Mouse (Mus musculus): ENCODE results near the gene Nfatc2ip. TPM values are rescaled to one million over a fixed set of nuclear protein-coding genes. Genes with fewer than 3 reads are reported as not detected.

The Nfatc2ip gene
- polyA plus RNA-seq, 1 experiment from 2014 or later, result 1.4 TPM

DNA sequence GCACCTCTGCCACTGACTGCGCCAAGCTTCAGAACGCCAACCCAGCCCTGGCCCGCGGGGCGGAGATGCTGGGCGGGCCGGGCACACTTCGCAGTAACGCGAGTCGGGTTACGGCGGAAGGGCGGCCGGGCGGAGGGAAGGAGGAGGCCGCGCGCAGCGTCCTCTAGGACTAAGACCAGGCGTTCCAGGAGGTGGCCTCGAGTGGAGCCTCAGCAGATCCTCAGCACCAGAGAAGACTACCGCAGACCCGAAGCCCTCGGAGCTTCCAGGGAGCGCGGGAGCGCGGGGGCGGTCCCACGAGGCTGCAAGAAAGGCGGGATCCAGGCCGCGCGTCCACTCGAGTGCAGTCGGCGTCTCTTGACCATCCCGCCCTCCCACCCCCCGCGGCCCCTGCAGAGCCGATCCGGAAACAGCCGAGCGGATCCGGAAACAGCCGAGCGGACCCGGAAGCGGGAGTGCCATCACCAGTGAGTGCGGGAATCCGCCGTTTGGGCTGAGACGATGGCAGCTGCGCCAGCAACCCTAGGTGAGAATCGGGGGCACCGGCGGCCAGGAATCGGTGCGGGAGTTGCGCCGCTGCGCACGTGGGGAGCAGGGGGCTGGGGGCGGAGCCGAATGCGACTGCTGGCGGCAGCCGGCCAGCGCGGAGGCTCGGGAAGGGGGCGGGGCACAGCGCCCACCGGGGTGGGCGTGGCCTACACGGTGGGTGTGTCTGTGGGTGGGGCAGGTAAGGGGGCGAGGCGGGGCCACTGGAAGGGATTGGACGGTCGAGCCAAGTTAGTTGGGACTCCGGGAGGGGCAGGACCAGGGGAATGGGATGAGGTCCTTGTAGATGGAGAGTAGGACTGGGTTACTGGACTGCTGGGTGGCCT lies 32.3 kb upstream of the Nfatc2ip start, which contains the start of gene Rabep2:
Rabep2 (plus strand) TSS at position 129 of the 872 bp plus-strand sequence.
- Histone ChIP-seq H3K4me3 (peak within 1 kb of the TSS; percentile 75), H3K4me1 (replicated peaks) (peaks cover 21% of the 10 kb centered on the region), H3K36me3 (peaks cover 13% of the 10 kb centered on the region), H3K27me3 (no peaks in the 10 kb centered on the region), H3K9me3 (replicated peaks) (no peaks in the 10 kb centered on the region), H3K4me2 (peak within 1 kb of the TSS; percentile 95), H3K27ac (peak within 1 kb of the TSS; percentile 92), H3K9ac (peak within 1 kb of the TSS; percentile 84)
- ATAC-seq (replicated peaks; ENCODE audit: insufficient number of reproducible peaks, insufficient read depth, low FRiP score, low read depth), result peak; percentile 91
- whole genome bisulfite sequencing, result under 1% methylated on average over 75 of the region's 82 CpGs

DNA sequence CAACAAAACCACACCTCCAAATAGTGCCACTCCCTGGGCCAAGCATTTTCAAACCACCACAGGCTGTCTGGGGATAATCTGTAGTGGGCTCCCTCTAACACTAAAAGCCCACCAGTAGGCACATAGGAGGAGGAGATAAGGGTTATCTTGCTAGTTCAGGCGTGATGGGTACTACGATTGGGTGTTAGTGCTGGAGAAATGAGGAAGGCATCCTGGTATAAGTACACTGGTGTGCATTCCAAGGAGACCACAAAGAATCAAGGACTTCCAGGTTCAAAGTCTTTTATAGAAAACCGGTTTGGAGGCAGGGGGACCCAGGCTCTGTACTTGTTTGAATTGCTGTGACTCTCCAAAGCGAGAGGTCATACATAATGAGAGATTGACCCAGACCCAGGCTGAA lies 31.6 kb upstream of the Nfatc2ip start:
- no peaks in the 10 kb centered on the region for H3K27me3 ChIP-seq
- peak overlapping the region; percentile 92 for H3K27ac ChIP-seq
- H3K9me3 ChIP-seq (replicated peaks), result no peaks in the 10 kb centered on the region
- peaks cover 21% of the 10 kb centered on the region for H3K4me1 ChIP-seq (replicated peaks)
- H3K4me3 ChIP-seq, result peak overlapping the region; percentile 75
- WGBS, result 19% methylated on average over 4 of the region's 4 CpGs
- H3K4me2 ChIP-seq, result peak overlapping the region; percentile 95
- H3K9ac ChIP-seq, result peak overlapping the region; percentile 84
- H3K36me3 ChIP-seq, result peaks cover 11% of the 10 kb centered on the region; the same call in 1 of the 2 replicates
- ATAC-seq (replicated peaks; ENCODE audit: insufficient number of reproducible peaks, insufficient read depth, low FRiP score, low read depth), result no peak

DNA sequence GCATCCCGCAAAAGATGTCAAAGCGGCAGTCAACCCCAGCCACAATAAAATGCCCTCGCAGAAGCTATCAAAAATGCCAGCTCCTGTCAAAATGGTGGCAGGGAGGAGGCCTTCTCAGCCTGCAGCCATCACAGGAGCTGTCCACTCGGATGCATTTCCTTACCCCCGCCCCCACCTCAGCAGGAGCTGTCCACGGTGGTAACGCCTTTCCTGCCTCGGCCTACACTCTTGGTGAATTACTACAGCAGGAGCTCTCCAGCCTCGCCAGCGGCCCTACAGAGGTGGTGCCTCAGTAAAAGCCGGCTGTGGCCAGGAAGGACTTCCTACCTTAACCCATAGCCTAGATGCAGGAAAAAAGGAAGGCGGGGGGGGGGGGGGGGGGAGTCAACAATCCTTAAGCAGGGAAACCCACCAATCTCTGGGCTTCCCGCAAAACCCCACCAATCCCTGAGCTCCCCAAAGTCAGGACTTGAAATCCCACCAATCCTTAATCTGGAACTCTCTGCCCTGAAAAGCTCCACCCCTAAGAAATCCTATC lies 30.9 kb upstream of the Nfatc2ip start:
- no peaks in the 10 kb centered on the region for H3K9me3 ChIP-seq (replicated peaks)
- H3K36me3 ChIP-seq, result peaks cover 6% of the 10 kb centered on the region; the same call in 1 of the 2 replicates
- no peak overlapping the region for H3K4me3 ChIP-seq
- no peak overlapping the region for H3K4me2 ChIP-seq
- ATAC-seq (replicated peaks; ENCODE audit: insufficient number of reproducible peaks, insufficient read depth, low FRiP score, low read depth), result no peak
- H3K27me3 ChIP-seq, result no peaks in the 10 kb centered on the region
- H3K27ac ChIP-seq, result no peak overlapping the region
- 42% methylated on average over 12 of the region's 13 CpGs for WGBS
- H3K9ac ChIP-seq, result no peak overlapping the region
- peaks cover 21% of the 10 kb centered on the region for H3K4me1 ChIP-seq (replicated peaks)

DNA sequence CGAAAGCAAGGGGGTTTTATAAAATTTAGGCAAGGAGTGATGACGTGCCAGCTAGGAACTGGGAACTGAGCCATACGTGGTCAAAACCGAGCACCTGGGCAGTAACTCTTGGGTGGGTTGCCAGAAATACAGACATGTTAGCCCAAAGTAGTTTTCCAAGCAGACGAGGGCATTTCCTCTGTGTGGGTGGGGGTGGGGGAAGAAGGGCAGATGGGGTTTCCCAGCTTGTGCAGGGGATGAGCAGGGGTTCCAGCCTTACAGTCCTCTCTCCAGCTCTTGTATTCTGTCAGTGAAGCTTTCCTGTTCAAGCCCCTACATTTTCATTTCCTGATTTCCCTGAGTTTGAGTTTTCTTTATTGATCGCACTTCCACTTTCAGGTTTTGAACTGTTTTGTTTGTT lies 27.6 kb upstream of the Nfatc2ip start:
- no peak for ATAC-seq (replicated peaks; ENCODE audit: insufficient number of reproducible peaks, insufficient read depth, low FRiP score, low read depth)
- no peak overlapping the region for H3K9ac ChIP-seq
- H3K9me3 ChIP-seq (replicated peaks), result no peaks in the 10 kb centered on the region; the same call in 1 of the 2 replicates
- no peak overlapping the region for H3K27ac ChIP-seq
- peaks cover 11% of the 10 kb centered on the region for H3K4me1 ChIP-seq (replicated peaks)
- no peaks in the 10 kb centered on the region for H3K36me3 ChIP-seq
- no peaks in the 10 kb centered on the region for H3K27me3 ChIP-seq
- no peak overlapping the region for H3K4me3 ChIP-seq
- 74% methylated on average over 6 of the region's 6 CpGs for WGBS
- H3K4me2 ChIP-seq, result no peak overlapping the region

DNA sequence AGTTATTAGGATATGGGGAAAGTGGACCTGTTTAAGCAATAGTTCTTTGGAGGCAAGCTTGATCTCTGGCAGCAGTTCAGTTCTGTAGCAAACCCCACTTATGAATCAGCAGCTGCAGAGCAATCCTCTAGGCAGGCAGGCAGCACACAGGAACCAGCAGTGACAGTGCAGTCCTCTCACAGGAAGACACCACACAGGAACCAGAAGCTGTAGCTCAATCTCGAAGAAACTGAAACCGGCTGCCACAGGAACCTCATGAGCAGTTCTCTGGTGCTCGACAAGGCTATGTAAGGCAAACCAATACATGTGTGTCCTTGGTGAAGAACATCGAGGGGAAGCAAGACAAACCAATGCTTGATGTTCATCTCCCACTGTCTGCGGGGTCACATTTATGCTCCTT lies 25.2 kb upstream of the Nfatc2ip start:
- no peak for ATAC-seq (replicated peaks; ENCODE audit: insufficient number of reproducible peaks, insufficient read depth, low FRiP score, low read depth)
- no peaks in the 10 kb centered on the region for H3K36me3 ChIP-seq
- no peak overlapping the region for H3K4me3 ChIP-seq
- H3K9me3 ChIP-seq (replicated peaks), result no peaks in the 10 kb centered on the region; the same call in 1 of the 2 replicates
- 79% methylated on average over 5 of the region's 5 CpGs for WGBS
- H3K27ac ChIP-seq, result no peak overlapping the region
- H3K9ac ChIP-seq, result no peak overlapping the region
- no peak overlapping the region for H3K4me2 ChIP-seq
- no peaks in the 10 kb centered on the region for H3K4me1 ChIP-seq (replicated peaks)
- H3K27me3 ChIP-seq, result no peaks in the 10 kb centered on the region

DNA sequence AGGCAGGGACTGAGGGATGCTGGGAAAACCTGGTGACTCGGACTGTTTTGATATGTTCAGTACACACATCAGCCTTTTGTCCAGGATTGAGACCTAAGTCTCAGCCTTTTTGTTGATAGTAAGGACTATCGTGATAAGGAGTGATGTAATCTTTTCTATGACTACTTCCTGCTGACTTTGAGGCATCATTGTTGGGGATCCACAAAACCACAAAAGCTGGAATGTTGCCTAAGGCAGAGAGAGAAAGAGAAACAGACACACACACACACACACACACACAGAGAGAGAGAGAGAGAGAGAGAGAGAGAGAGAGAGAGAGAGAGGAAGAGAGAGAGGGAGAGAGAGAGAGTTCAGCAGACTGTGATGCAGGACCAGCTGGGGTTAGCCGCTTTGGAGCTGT lies 22.0 kb upstream of the Nfatc2ip start:
- Histone ChIP-seq H3K4me3 (no peak overlapping the region), H3K4me2 (no peak overlapping the region), H3K27me3 (no peaks in the 10 kb centered on the region), H3K9me3 (replicated peaks) (no peaks in the 10 kb centered on the region; the same call in 1 of the 2 replicates), H3K36me3 (no peaks in the 10 kb centered on the region), H3K27ac (no peak overlapping the region), H3K4me1 (replicated peaks) (no peaks in the 10 kb centered on the region), H3K9ac (no peak overlapping the region)
- no peak for ATAC-seq (replicated peaks; ENCODE audit: insufficient number of reproducible peaks, insufficient read depth, low FRiP score, low read depth)
- 43% methylated on average over 3 of the region's 3 CpGs for WGBS

DNA sequence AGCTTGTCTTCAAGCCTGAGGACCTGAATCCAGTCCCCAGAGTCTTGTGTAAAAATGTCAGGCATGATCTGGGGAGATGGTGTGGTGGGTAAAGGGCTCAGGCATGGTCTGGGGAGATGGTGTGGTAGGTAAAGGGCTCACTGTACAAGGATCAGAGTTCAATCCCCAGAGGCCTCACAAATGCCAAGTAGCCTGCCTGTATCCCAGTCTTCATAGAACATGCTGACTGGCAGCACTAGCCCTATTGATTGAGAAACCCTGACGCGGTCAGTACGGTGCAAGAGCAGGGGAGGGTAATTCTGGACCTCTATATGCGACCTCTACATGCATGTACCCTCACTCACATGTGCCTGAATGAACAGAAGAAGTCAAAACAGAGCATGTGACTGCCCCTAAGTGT lies 21.1 kb upstream of the Nfatc2ip start:
- WGBS, result 85% methylated on average over 4 of the region's 4 CpGs
- no peaks in the 10 kb centered on the region for H3K4me1 ChIP-seq (replicated peaks)
- H3K9ac ChIP-seq, result no peak overlapping the region
- H3K27me3 ChIP-seq, result no peaks in the 10 kb centered on the region
- H3K9me3 ChIP-seq (replicated peaks), result no peaks in the 10 kb centered on the region; the same call in 1 of the 2 replicates
- no peak overlapping the region for H3K4me3 ChIP-seq
- H3K27ac ChIP-seq, result no peak overlapping the region
- no peaks in the 10 kb centered on the region for H3K36me3 ChIP-seq
- ATAC-seq (replicated peaks; ENCODE audit: insufficient number of reproducible peaks, insufficient read depth, low FRiP score, low read depth), result no peak
- H3K4me2 ChIP-seq, result no peak overlapping the region

DNA sequence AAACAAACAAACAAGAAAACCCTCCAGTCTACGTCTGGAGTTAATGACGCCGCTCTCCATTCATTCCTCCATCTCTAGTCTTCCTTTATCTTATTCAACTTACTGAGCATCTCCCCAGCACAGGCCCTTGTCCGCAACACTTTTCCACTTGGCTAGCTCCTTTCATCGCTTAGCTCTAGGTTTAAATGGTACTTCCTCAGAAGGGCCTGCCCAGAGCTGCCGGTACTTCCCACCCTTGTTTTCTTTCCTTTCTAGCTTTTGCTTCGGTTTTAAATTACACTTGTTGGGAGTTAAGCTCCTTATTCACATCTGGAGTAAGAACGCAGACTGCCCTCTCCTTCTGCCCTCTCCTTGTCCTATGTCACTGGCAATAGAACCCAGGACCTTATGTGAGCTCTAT lies 20.5 kb upstream of the Nfatc2ip start:
- H3K4me3 ChIP-seq, result no peak overlapping the region
- H3K36me3 ChIP-seq, result no peaks in the 10 kb centered on the region
- no peak overlapping the region for H3K27ac ChIP-seq
- no peak overlapping the region for H3K9ac ChIP-seq
- no peaks in the 10 kb centered on the region for H3K4me1 ChIP-seq (replicated peaks)
- H3K4me2 ChIP-seq, result no peak overlapping the region
- no peak for ATAC-seq (replicated peaks; ENCODE audit: insufficient number of reproducible peaks, insufficient read depth, low FRiP score, low read depth)
- H3K9me3 ChIP-seq (replicated peaks), result no peaks in the 10 kb centered on the region; the same call in 1 of the 2 replicates
- H3K27me3 ChIP-seq, result peaks cover 2% of the 10 kb centered on the region; the same call in 1 of the 2 replicates
- WGBS, result 51% methylated on average over 8 of the region's 8 CpGs

DNA sequence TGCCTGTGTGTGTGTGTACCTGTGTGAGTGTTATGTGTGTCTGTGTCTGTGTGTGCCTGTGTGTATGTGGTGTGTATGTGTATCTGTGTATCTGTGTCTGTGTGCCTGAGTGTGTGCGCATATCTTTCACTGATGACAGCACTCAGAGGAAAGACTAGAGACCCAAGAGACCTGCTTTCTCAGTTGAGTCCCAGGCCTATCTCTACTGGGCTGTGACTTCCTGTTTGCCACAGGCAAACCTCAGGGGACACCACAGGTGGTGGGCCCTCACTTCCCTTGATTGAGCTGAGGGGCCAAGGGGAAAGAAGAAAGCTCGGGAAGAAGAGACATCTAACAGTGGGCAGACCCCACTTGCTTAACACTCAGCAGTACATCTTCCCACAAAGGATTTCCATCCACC lies 20.1 kb upstream of the Nfatc2ip start:
- H3K4me2 ChIP-seq, result no peak overlapping the region
- H3K4me1 ChIP-seq (replicated peaks), result no peaks in the 10 kb centered on the region
- H3K36me3 ChIP-seq, result no peaks in the 10 kb centered on the region
- no peak for ATAC-seq (replicated peaks; ENCODE audit: insufficient number of reproducible peaks, insufficient read depth, low FRiP score, low read depth)
- no peaks in the 10 kb centered on the region; the same call in 1 of the 2 replicates for H3K9me3 ChIP-seq (replicated peaks)
- H3K27me3 ChIP-seq, result peaks cover 6% of the 10 kb centered on the region; the same call in 1 of the 2 replicates
- no peak overlapping the region for H3K9ac ChIP-seq
- WGBS, result 55% methylated on average over 2 of the region's 2 CpGs
- no peak overlapping the region for H3K4me3 ChIP-seq
- no peak overlapping the region for H3K27ac ChIP-seq

DNA sequence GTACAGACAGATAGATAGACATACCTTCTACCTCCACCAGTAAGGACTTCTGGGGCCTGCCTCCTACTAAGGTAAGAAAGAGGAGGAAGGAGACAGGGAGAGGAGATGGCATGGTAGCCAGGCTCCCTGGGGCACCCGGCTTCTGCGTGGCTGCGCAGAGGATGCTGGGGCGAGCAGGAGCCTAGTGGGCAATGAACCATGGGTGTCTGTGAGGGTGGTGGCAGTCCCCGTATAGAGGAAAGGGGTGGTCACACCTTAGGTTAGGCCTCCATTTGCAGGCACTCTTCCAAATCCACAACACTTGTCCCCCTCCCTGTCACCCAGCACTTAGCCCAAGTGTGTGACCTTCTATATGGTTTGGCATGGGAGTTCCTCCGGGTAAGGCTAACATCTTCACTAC lies 18.2 kb upstream of the Nfatc2ip start, which contains the start of gene Cd19:
Cd19 (minus strand) TSS at position 165 of the 400 bp plus-strand sequence.
- Histone ChIP-seq H3K27me3 (peaks cover 6% of the 10 kb centered on the region), H3K9me3 (replicated peaks) (no peaks in the 10 kb centered on the region), H3K27ac (no peak within 1 kb of the TSS), H3K9ac (no peak within 1 kb of the TSS), H3K4me2 (no peak within 1 kb of the TSS), H3K4me3 (no peak within 1 kb of the TSS), H3K36me3 (no peaks in the 10 kb centered on the region), H3K4me1 (replicated peaks) (no peaks in the 10 kb centered on the region)
- no peak for ATAC-seq (replicated peaks; ENCODE audit: insufficient number of reproducible peaks, insufficient read depth, low FRiP score, low read depth)
- 77% methylated on average over 6 of the region's 6 CpGs for WGBS

DNA sequence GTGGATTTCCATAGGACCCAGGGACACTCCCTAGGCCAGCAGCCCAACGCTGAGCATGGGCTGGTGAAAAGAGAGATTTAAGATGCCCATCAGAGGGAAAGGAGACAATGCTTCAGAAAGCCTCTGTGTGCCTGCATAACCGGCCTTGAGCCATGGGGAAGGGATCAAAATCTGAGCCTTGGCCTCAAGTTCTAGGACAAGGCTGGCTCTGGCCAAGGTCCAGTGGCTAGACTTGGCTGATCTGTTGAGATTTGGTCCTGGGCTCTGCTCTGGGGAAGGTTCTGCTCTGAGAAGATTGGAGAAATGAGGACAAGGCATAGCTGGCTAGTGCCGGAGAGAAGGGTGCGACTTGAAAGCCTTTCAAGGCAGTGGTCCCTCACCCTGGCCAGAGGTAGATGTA lies 14.5 kb upstream of the Nfatc2ip start:
- Histone ChIP-seq H3K4me3 (no peak overlapping the region), H3K27ac (no peak overlapping the region), H3K4me2 (no peak overlapping the region), H3K36me3 (no peaks in the 10 kb centered on the region), H3K9ac (no peak overlapping the region), H3K4me1 (replicated peaks) (no peaks in the 10 kb centered on the region), H3K27me3 (peaks cover 6% of the 10 kb centered on the region), H3K9me3 (replicated peaks) (no peaks in the 10 kb centered on the region)
- no peak for ATAC-seq (replicated peaks; ENCODE audit: insufficient number of reproducible peaks, insufficient read depth, low FRiP score, low read depth)
- 80% methylated on average over 4 of the region's 4 CpGs for WGBS
